Mouse (Mus musculus): ENCODE measurements around the gene Prss40.
"Not testable (repeated sequence)": the region's sequence is repeated elsewhere in the genome, so short reads cannot be mapped to it uniquely, and the experiment has no call there.

Prss40 gene

GRCm38 (mm10) chr1:34560843-34561242 is at the start of gene Prss40:
Prss40 (minus strand) TSS chr1:34560943.
- DNase-seq: no peak

GRCm38 (mm10) chr1:34602363-34602762 is 41.6 kb upstream of the Prss40 start:
- peak; percentile 83 for DNase-seq

DNA sequence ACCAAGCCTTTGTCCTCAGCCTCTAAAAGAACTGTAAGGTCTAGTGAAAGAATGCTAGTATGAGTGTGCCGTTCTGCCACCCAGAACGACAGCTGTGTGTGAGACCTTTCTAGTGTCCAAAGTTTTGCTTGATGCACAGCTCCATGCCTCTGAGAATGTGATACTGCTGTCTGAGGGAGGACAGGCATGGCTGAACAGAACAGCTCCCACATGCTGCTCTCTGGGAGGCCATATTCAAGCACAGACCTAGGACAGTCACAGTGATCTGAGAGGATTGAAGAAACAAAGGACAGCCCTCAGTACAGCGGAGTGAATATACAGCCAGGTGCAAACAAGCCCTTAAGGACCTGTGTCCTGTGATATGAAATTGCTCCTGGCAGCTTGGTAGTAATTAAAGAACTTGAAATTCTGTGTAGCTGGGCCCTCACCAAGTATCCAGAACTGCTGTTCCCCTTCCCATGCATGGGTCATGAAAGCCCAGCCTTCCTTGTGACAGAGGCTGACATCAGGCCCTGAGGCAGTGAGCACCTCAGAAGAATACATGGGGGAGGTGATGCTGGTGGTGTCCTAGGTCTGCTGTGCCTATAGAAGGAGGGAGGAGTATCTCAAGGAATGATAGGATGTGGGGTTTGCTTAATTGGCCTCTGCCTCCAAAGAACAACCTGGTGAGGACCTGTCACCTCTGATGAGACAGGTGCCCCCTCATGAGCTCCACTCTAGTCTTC is 40.7 kb upstream of the Prss40 start:
- DNase-seq: no peak

DNA sequence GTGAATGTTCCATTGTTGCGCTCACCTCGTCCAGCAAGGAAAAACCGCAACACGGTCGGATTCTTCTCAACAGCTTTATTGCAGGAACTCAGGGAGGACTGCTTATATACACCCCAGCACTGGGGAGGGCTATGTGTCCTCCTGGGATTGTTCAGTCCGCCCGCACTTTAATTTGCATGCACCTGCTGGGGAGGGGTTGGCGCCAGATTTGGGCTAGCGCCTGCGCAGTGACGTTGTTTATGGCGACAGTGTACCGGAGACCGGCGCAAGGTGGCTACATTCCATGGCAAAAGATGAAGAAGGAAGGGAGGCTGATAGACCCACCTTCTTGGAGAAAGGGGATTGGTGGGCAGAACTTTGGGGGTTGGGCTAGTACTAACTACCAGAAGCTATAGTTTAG is 39.3 kb upstream of the Prss40 start:
- DNase-seq: no peak

GRCm38 (mm10) chr1:34587298-34588096 is 26.8 kb upstream of the Prss40 start:
- DNase-seq: peak; percentile 34

DNA sequence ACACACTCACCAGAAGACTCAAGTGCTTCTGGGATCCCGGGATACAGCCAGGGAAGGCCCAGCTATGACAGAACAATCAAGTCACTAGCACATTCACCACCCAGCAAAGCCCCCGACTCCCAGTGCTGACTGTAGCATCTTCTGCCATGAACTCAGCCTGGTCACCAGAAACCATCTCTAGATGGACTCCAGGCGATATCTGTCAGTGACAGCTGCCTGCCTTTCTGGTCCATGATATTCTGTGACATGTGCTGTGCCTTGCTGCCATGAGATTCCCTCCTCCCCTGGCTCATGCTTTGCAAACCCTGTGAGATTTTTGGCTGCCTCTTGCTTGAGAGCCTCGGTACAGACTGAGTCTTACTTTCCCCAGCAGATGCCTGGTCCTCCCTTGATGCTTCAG is 24.0 kb upstream of the Prss40 start:
- DNase-seq: peak; percentile 75

- peak; percentile 99 for DNase-seq
Measured at GRCm38 (mm10) chr1:34583821-34584263, 23.1 kb upstream of the Prss40 start.

DNA sequence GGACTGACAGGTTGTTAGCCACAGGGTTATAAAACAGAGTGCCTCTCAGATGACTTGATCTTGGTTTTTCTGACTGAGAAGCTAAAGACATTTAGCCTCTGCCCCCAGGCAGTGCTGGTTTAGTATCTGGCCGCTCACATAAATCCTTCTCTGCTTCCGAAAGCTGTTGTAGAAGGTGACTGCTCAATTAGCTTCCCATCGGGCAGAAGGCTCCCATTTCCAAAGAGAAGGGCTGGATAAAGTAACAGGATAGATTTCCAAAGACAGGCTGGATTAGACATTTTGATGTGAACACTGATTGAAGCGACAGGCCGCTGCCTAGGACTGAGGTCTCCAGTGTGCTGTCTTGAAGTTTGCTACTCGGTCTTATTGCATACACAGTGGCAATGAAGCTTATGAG is 21.5 kb upstream of the Prss40 start:
- peak; percentile 46 for DNase-seq

DNA sequence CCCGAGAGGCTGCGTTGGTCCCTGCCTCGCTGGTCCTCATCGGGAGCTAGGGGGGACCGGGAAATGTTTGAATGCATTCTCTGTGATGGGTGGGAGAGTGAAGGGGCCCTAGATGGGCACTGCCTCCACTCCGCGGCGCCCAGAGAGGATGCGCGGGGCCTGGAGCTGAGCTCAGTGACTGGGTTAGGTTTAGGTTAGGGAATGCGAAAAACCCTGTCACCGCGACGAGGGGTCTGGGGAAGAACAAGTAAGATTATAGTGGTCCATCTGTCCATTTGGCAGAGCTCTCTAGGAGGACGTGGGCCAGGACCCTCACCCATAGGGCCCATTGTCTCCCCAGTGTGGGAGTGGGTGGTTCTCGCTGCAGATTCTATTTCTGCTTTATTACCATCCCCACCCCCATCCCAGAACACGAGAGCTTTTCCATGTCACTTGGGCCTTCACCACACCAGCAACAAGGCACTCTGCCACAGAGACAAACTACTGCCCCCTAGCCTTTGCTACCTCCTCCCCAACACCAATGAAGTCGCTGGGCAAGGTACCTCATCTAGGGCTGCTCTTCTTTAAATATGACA is 19.1 kb upstream of the Prss40 start:
- DNase-seq: peak; percentile 86

DNA sequence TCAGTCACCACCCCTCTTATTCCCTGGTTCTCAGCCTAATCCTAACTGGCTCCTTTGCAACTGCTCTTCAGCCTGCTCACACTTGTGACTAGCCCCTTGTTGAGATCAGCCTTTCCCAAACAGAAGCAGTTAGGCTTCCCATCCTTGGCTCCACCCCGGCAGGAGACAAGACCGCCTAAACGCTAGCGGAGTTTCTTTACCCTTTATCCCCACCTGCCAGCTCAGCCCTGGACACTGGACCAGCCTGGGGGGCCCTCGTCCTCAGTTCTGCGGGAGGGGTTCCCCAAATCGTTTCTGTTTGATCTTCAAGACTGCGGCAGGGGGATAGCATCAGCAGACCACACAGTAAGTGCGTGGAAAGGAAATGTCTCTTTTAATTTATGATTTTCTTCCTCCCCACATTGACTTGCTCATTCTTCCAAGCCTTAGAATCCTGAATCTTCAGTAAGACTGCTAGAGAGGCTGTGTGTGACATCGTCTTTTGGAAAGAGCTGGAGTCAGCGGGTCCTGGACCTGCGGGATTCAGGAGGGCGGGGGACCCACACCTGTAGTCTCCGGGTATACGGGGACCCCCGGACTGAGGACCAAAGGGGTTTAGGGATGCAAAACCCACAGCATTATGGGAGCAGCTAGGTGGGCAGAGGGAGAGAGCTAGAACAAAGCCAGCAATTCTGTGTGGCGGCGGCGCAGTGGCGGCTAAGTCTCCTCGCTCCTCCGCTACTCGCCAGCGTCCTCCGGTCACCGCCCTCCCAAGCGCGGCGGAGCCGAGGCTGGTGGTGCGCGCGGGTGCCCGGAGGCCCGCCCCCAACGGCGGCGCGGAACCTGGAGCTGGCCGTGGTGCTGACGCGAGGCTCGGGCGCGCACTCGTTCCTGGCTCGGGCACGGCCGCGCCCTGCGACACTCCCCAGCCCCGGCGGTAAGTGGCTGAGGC is 18.4 kb upstream of the Prss40 start, which contains the start of gene Amer3:
TSS of gene Amer3 (plus strand) at position 807 of the 931 bp plus-strand sequence.
- peak; percentile 88 for DNase-seq

DNA sequence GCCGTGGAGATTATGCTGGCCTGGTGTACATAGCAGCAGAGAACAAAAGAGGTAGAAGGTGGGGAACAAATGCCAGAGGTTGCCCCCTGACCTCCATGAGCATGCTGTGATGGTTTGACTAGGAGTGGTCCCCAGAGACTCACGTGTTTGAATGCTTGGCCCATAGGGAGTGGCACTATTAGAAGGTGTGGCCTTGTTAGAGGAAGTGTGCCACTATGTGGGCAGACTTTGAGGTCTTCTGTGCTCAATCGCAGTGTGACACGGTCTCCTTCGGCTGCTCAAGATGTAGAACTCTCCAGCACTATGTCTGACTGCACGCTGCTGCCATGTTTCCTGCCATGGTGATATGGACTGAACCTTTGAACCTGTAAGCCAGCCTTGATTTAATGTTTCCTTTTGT is 12.5 kb upstream of the Prss40 start:
- DNase-seq: no peak

DNA sequence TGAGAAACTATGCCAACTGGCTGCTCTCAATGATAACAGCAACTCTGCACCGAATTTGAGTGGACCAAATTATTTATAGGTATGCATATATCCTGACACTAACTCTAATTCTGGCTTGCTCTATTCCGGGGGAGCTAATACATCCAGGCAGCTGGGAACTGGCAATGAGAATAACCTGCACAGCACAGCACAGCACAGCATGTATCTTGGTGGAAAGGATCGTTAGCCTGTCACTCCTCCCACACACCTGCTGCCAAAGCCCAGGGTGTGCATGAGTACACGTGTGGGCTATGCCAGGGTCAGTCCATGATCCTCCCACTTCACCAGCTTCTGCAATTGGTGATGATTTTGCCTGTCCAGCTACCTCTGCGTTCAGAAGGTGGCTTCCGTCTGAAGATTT is 10.7 kb upstream of the Prss40 start:
- DNase-seq: no peak

DNA sequence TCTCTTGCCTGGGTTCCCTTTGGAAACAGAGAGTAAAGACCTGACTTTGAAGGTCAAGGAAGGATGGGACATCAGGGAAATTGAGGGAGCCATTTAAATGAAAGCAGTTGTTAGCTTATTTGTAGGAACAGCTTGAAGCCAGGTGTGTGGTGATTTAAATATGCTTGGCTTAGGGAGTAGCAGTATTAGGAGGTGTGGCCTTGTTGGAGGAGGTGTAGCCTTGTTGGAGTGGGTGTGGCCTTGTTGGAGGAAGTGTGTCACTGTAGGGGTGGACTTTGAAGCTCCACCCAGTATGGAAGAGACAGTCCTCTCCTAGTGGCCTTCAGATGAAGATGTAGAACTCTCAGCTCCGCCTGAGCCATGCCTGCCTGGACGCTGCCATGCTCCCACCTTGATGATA is 9.1 kb upstream of the Prss40 start:
- DNase-seq: no peak

- DNase-seq: no peak
Measured at GRCm38 (mm10) chr1:34568120-34568519, 7.4 kb upstream of the Prss40 start.

DNA sequence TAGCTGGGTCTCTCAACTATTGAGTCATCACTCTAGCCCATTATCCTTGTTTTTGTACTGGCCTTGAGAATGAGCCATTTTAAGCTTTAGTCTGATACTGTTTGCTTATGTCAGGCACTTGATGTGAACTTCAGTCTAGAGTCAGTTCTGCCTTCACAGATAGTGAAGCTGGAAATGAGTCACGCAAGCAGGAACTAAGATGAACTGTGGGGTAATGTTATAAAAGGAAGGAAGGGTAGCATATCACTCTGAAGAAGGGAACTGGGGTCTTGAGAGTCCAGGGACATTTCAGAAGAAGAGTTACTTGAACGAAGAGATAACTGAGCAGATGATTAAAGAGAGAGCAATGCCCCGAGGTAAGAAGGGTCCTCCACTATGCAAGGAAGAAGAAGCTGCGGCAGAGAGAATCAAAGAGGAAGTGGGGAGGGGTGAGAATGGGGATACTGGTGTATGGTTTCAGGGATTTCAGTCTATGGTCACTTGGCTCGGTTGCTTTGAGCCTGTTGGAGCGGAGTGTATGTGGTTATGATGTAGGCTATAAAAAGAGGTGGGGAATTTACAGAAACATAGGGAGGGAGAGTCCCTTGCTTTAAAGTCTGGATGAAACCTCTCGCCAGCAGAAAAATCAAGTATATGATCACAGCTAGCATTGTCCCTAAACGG is 3.8 kb upstream of the Prss40 start:
- no peak for DNase-seq

GRCm38 (mm10) chr1:34554275-34554674 is 6.5 kb downstream of the Prss40 start:
- DNase-seq: no peak

GRCm38 (mm10) chr1:34553690-34554089 is 7.1 kb downstream of the Prss40 start:
- DNase-seq: no peak

DNA sequence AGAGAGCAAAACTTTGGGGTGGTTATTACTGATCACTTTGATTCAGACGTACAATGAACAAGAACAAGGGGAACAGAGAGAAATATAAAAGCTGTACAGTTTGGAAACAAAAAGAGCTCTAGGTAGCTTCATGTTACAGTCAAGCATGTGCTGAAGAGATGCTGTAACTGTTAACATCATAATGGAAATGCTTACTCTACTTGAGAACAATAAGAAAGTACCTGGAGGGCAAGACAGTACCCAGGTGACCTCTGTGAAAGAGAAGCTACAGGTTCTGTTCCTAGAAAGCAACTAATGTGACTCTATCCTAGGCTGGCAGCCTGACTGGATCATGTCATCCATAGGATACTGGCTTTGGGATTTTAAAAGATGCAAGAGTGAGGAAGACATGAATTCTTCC is 13.7 kb downstream of the Prss40 start:
- DNase-seq: no peak

GRCm38 (mm10) chr1:34536767-34537485 is 23.8 kb downstream of the Prss40 start:
- DNase-seq: no peak

- no peak for DNase-seq
Measured at GRCm38 (mm10) chr1:34536291-34536766, 24.4 kb downstream of the Prss40 start.

DNA sequence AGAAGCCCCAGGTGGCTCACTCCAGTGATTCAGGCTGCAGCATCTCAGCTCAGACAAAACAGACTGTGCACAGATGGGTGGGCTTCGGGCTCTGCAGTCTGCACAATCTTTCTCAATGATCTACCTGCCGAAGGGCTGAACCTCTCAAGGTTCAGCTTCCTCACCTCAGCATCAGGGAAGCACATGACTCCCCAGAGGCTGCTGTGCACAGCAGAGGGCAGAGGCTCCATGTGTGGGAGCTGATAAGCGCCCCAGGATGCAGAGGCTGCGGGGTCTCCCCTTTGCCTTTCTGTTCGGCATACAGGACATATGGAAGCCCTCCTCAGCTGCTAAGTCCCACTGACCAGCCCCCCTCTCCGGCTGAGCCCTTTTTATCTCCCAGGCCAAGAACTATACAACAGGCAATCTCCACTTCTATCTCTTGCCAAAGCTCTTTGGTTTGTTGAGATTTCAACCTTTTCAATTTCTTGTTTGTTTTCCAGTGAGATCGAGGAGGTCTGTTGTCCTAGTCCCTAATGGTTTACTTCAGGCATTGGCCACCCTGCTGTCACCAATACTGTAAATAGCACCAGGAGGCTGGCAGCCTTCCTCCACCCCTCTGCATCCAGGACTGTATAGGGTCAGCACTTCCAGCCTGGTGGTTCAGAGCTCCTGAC is 25.6 kb downstream of the Prss40 start, which contains the start of gene Cfc1:
TSS of gene Cfc1 (plus strand) at position 606 of the 656 bp plus-strand sequence.
- not testable (repeated sequence) for DNase-seq
